Mouse (Mus musculus) myocyte (in vitro differentiated cells): ENCODE data around the gene Rbfox2.

Source experiments
- CEBPB ChIP-seq: IDR thresholded peaks from 2 replicates; pipeline ENCODE4 v1.6.1; 2011; ENCODE audit warnings: mild to moderate bottlenecking, moderate library complexity; ENCODE audit not compliant: poor library complexity, insufficient read depth, severe bottlenecking
- E2F4 ChIP-seq: IDR thresholded peaks from one replicate; pipeline ENCODE4 v1.6.1; 2011; ENCODE audit warnings: mild to moderate bottlenecking, control low read depth, moderate library complexity; ENCODE audit not compliant: insufficient read depth
- MAX ChIP-seq: IDR thresholded peaks from one replicate; pipeline ENCODE4 v1.6.1; 2011; ENCODE audit warnings: low read depth, mild to moderate bottlenecking, control low read depth
- MYOD1 ChIP-seq, 3 experiments: IDR thresholded peaks; one replicate each; pipeline ENCODE4 v1.6.1; 2011; ENCODE audit warnings: control low read depth in 2 of 3, low read depth in 2 of 3, mild to moderate bottlenecking in 2 of 3, moderate library complexity in 1 of 3; ENCODE audit not compliant: insufficient read length in 2 of 3, control insufficient read depth in 1 of 3
- POLR2A ChIP-seq: IDR thresholded peaks from one replicate; pipeline ENCODE4 v1.6.1; 2011; ENCODE audit warnings: low read depth, mild to moderate bottlenecking, control low read depth, moderate library complexity; ENCODE audit not compliant: insufficient read length
- POLR2AphosphoS2 ChIP-seq: IDR thresholded peaks from one replicate; pipeline ENCODE4 v1.6.1; 2011; ENCODE audit warnings: low read depth, control low read depth; ENCODE audit not compliant: insufficient read length
- REST ChIP-seq: IDR thresholded peaks from one replicate; pipeline ENCODE4 v1.6.1; 2011; ENCODE audit warnings: mild to moderate bottlenecking, control low read depth, moderate library complexity; ENCODE audit not compliant: insufficient read depth, insufficient read length
- SRF ChIP-seq: IDR thresholded peaks from one replicate; pipeline ENCODE4 v1.6.1; 2011; ENCODE audit warnings: low read depth; ENCODE audit not compliant: control insufficient read depth, insufficient read length
- TCF12 ChIP-seq: IDR thresholded peaks from one replicate; pipeline ENCODE4 v1.6.1; 2011; ENCODE audit warnings: mild to moderate bottlenecking, control low read depth; ENCODE audit not compliant: poor library complexity, insufficient read depth, severe bottlenecking
- TCF3 ChIP-seq: IDR thresholded peaks from one replicate; pipeline ENCODE4 v1.6.1; 2011; ENCODE audit warnings: low read depth, control low read depth; ENCODE audit not compliant: insufficient read length
- USF1 ChIP-seq: IDR thresholded peaks from one replicate; pipeline ENCODE4 v1.6.1; 2011; ENCODE audit warnings: low read depth, mild to moderate bottlenecking, control low read depth, moderate library complexity

GRCm38 (mm10) chr15:77153625-77154024, 153.2 kb downstream of the Rbfox2 start:
- TF ChIP-seq MYOD1 (IDR thresholded peaks at IDR 0.05; ENCODE audit: control insufficient read depth in 1 of 3, insufficient read length in 2 of 3, low read depth in 2 of 3) (peak in 2 of 3 experiments; percentile 28 to 43), POLR2A (peak; percentile 72), MAX (peak; percentile 59), E2F4 (no peak), POLR2AphosphoS2 (peak; percentile 88), CEBPB (no peak), TCF12 (no peak), TCF3 (no peak), USF1 (no peak), REST (no peak), SRF (no peak)
